Mouse (Mus musculus): ENCODE results near the gene Gm45753. TPM values are rescaled to one million over a fixed set of nuclear protein-coding genes. Genes with fewer than 3 reads are reported as not detected.

Gene Gm45753
- total RNA-seq, 2 experiments from 2014 or later: not detected

GRCm38 (mm10) chr8:45277453-45277852 lies 30.8 kb downstream of the Gm45753 start:
- DNase-seq (ENCODE audit: extremely low spot score in 1 of 2, low spot score in 1 of 2): no peak

- DNase-seq (ENCODE audit: extremely low spot score in 1 of 2, low spot score in 1 of 2): no peak
Measured at GRCm38 (mm10) chr8:45274317-45274716, 33.9 kb downstream of the Gm45753 start.

DNA sequence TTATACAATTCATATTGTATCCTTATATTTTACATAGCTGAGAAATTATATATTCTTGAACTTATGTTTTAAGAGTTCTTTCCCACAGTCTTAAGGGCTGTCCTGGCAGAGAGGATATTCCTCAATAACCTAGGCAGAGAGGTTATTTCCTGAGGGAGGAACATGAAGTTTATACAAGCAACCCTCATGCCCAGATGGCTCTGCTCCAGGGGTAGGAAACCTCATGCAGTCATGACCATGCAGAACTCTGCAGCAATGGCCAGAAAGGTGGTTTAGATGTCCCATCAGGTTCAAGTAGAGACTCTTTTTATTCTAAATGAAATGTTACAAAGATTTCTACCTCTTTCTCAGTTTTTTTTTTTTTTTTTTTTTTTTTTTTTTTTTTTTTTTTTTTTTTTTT lies 39.2 kb downstream of the Gm45753 start:
- no peak for DNase-seq (ENCODE audit: extremely low spot score in 1 of 2, low spot score in 1 of 2)

DNA sequence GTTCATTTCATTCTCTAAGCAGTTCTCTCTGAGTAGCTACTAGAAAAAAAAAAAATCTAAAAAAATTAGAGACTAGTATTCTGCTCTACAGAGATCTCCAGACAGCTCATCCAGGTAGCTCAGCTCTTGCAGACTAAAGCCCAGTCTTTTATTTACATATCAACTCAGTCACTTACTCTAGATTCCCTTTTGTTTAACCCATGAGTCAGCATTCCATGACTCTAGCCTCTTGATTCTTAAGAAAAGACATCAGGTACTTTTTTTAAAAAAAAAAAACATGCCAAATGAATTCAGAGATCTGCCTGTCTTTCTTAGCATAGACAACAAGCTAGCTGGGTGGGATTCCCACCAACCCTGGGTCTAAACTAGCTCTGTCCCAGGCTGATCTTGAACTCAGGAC lies 39.8 kb downstream of the Gm45753 start:
- DNase-seq (ENCODE audit: extremely low spot score in 1 of 2, low spot score in 1 of 2): no peak

DNA sequence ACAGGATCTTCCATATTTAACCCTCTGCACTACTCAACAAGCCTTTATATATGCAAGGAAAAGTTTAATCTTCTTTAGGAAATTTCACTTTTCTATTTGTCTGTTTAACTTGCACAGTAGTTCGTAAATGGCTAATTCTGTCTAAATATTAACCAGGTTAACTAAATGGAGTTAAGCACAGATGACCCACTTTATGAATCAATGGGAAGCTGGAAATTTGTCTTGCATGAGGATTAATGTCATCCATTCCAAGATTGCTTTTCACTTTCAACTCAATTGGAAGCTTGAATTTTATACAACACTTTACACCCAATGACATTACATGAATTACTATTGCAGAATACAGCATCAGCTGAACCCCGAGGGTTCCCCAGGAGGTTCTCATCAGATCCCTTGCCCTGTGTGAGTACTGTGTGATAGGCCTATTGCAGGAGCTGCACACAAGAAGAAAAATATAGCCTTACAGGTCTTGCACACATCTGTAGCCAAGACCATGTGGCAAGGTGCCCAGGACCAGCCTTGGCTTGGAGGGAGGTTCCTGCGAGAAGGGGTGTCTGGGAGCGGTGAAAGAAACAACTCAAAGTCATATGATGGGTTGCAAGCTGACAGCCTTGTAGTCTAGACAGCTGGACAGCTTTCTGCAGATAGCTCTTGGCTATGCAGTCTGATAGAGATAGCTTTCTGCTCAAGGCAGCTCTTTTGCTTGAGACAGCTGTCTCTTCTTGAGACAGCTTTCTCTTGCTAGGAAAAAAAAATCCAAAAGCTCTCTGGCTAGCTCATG lies 40.5 kb downstream of the Gm45753 start:
- DNase-seq (ENCODE audit: extremely low spot score in 1 of 2, low spot score in 1 of 2): no peak

DNA sequence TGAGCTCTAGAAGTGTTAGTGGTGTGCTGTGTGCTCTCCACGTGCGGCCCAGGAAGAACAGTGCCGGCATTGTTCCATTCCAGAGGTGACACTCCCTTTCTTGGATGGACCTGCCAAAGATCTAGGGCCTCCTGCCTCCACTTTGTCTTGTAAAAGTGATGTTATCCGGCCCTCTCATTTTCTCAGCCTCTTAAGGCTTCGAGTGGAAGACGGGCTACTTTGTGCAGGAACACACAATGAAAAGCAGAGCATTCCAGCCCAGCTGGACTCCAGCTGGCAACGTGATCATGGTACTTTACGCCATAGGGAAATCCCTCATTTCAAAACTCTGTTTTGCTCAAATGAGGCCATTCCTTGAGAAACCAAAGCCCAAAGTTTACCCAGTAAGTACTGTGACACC lies 41.3 kb downstream of the Gm45753 start:
- DNase-seq (ENCODE audit: extremely low spot score in 1 of 2, low spot score in 1 of 2): no peak

DNA sequence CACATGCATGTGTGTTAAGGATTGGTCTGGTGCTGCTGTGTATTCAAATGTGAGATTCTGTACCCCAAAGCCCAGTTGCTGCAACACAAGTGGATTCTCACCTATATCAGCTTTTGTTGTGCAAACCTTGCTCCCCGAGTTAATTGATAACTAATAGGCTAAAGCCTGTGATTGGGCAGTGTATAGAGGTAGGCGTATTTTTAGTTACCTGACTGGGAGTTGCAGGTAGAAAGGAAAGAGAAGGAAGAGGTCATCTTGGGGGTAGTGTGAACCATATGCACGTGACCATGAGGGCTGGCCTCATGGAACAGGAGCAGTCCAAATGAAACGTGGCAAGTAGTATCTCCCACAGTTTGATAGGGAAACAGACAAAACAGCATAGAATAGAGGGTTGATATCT lies 43.3 kb downstream of the Gm45753 start:
- no peak for DNase-seq (ENCODE audit: extremely low spot score in 1 of 2, low spot score in 1 of 2)

DNA sequence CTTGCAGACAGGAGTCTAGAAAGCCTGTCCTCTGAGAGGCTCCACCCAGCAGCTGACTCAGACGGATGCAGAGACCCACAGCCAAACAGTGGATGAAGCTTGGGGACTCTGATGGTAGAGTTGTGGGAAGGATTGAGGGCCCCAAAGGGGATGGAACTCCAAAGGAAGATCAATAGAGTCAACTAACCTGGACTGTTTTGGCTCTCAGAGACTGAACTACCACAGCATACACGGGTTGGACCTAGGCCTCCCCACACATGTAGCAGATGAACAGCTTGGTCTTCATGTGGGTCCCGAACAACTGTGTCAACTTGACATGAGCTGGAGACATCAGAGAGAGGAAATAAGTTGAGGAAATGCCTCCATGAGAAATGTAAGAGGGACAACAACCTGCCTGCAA lies 45.4 kb downstream of the Gm45753 start:
- DNase-seq (ENCODE audit: extremely low spot score in 1 of 2, low spot score in 1 of 2): no peak

GRCm38 (mm10) chr8:45261920-45262319 lies 46.3 kb downstream of the Gm45753 start, which contains the start of gene F11:
Gene F11 (minus strand): TSS chr8:45262031.
- DNase-seq (ENCODE audit: extremely low spot score in 1 of 2, low spot score in 1 of 2): no peak

DNA sequence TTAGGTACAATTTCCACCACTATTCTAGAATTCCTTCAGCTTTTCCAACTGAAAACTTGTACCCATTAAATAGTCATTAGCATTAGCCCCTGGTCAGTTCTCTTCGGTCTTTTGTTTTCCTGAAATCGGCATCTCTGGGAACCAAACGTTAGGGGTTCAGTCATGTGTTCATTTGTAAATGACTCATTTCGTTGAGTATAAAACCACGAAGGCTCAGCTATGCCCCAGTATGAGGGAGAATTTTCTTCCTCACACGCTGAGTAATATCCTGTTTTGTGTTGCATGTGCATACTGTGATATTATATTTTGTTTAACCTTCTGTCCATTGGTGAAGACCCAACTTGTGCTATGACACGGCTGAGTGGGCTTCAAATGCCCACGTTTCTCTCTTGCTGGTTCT lies 49.8 kb downstream of the Gm45753 start:
- DNase-seq (ENCODE audit: extremely low spot score in 1 of 2, low spot score in 1 of 2): no peak

GRCm38 (mm10) chr8:45255040-45255439 lies 53.2 kb downstream of the Gm45753 start:
- no peak for DNase-seq (ENCODE audit: extremely low spot score in 1 of 2, low spot score in 1 of 2)

GRCm38 (mm10) chr8:45254194-45254842 lies 53.9 kb downstream of the Gm45753 start:
- DNase-seq (ENCODE audit: extremely low spot score in 1 of 2, low spot score in 1 of 2): no peak

DNA sequence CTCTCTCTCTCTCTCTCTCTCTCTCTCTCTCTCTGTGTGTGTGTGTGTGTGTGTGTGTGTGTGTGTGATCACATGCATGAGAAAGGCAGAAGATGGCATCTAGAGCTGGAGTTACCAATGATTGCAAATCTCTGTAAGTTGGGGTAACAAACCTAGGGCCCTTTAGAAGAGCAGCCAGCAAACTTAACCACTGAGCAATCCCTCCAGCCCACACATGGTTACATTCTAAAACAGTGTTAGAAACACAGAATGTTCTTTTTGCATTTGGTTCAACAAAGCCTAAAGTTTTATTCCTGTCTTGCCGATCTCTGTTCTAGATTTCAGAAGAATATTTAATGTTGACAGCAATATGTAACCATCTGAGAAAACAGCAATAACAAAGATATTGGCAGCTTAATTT lies 54.7 kb downstream of the Gm45753 start:
- DNase-seq (ENCODE audit: extremely low spot score in 1 of 2, low spot score in 1 of 2): no peak

DNA sequence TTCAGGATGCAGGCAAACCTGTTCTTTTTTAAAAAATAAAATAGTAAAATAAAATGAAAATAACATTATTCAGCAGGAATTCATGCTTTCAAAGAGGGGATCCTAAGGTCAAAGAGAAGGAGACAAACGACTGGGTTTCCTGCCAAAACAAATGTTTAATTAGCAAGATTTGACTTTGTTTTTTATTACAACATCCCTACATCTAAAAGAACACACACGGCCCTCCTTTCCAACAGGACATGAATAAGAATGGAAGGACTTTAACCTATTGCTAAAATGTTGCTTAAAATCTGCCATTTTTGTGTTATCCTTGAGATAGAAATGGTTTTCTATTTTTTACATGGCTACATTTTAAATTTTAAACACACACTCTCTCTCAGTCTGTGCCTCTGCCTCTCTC lies 55.2 kb downstream of the Gm45753 start:
- DNase-seq (ENCODE audit: extremely low spot score in 1 of 2, low spot score in 1 of 2): no peak

DNA sequence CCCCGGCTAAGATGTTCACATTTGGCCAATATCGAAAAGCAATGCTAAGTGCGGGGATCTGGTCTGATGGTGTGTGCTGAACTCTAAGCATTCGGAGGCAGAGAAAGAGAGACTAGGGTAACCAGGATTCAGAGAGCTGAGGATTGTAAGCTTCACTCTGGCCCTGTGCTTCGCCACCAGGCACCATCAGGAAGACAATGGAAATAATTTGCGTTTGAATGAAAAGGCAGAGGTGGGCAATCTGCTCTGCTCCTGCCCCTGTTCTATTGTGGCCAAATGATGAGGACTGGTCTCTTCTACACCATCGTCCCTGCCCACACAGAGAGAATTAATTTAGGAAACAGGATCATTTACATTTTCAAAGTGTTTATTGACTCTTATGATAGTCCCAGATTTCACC lies 62.0 kb downstream of the Gm45753 start:
- DNase-seq (ENCODE audit: extremely low spot score in 1 of 2, low spot score in 1 of 2): no peak

DNA sequence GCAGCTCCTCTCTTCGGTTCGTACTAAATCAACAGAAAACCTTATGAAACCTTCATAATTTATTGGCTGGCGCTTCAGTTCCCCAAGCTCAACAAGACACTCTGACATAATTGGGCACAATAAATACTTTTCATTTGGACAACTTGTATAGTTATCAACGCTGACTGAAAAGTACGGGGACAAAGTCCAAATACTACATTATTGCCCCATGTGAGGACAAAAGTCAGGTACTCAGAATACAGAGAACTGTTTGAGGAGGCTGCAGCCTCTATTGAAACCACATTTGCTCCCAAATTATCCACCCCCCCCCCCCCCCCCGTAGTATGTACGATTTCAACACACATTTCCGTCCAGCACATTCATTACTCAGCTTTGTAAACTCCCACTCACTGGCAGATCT lies 68.9 kb downstream of the Gm45753 start:
- DNase-seq (ENCODE audit: extremely low spot score in 1 of 2, low spot score in 1 of 2): no peak

DNA sequence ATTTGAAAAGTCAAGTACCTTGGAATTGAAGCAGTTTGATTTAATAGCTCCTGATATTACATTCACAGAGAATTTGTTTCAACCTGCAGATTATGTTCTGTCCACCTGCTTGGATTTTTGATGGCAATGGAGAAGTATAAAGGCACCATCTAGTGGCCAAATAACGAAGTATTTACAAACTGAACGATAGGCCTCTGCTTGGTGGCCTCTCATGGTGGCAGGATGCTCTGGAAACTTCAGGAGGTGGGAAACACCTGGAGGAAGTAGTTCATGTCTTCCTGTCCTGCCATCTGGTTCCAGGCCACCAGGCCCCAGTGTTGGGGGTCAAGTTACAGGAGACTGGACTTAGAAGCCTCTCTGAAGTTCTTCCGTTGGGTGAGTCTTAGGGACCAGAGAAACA lies 70.0 kb downstream of the Gm45753 start:
- peak in 1 of 2 experiments; percentile 22 for DNase-seq (ENCODE audit: extremely low spot score in 1 of 2, low spot score in 1 of 2)

GRCm38 (mm10) chr8:45236164-45236912 lies 71.9 kb downstream of the Gm45753 start:
- DNase-seq (ENCODE audit: extremely low spot score in 1 of 2, low spot score in 1 of 2): peak; percentile 40 to 64

DNA sequence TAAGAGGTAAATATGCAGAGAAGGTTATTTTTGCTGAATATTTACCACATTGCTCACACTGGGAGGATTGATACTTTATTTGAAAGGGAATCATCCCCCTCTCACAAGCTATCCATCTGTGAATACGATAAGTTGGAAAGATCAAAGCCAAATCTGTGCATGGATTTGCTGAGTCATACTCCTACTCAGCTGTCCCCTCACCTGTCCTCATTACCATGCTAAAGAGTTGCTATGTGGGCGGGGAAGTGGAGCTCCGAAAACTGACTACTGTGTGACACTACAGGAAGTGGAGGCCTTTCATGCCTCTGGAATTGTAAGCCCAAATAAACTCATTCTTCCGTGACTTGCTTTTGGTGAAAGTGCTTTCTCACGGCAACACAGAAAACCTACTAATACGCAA lies 73.0 kb downstream of the Gm45753 start:
- no peak for DNase-seq (ENCODE audit: extremely low spot score in 1 of 2, low spot score in 1 of 2)

- DNase-seq (ENCODE audit: extremely low spot score in 1 of 2, low spot score in 1 of 2): no peak
Measured at GRCm38 (mm10) chr8:45233256-45233655, 75.0 kb downstream of the Gm45753 start.
